Mouse (Mus musculus): ENCODE data around the gene Sbno2. TPM values are rescaled to one million over a fixed set of nuclear protein-coding genes. Genes with fewer than 3 reads are reported as not detected.
A peak's percentile ranks its signal among the peaks of the same experiment; 100 is the strongest.

Sbno2 gene
- polyA plus RNA-seq, 1 experiment from 2014 or later: 13.0 TPM

- WGBS: 76% methylated on average over 10 of the region's 10 CpGs
- Histone ChIP-seq H3K27ac (ENCODE audit: poor library complexity, severe bottlenecking) (peak within 1 kb of the TSS; percentile 59), H3K27me3 (replicated peaks) (peaks cover 29% of the 10 kb centered on the region), H3K4me2 (peak within 1 kb of the TSS; percentile 100), H3K9me3 (replicated peaks) (0 out of 2 replicates have a peak, but pooled peaks cover 4% of the 10 kb centered on the region), H3K36me3 (peaks cover 24% of the 10 kb centered on the region), H3K9ac (peak within 1 kb of the TSS; percentile 90), H3K4me1 (replicated peaks) (peaks cover 67% of the 10 kb centered on the region), H3K4me3 (peak within 1 kb of the TSS; percentile 79)
- ATAC-seq (ENCODE audit: insufficient number of reproducible peaks, low FRiP score): no peak
Measured at GRCm38 (mm10) chr10:80140666-80141035, 35.3 kb upstream of the Sbno2 start, which contains the start of gene Cbarp. Gene Cbarp (minus strand): TSS chr10:80140835.

GRCm38 (mm10) chr10:80139975-80140665 lies 34.7 kb upstream of the Sbno2 start:
- Histone ChIP-seq H3K4me3 (0 out of 2 replicates have a peak overlapping the region, but pooled peaks have one; percentile 79), H3K4me2 (peak overlapping the region; percentile 100)

GRCm38 (mm10) chr10:80139439-80139775 lies 34.0 kb upstream of the Sbno2 start:
- H3K27ac ChIP-seq (ENCODE audit: poor library complexity, severe bottlenecking): peak overlapping the region; percentile 46; the same call in 1 of the 2 replicates
- H3K4me1 ChIP-seq (replicated peaks): peaks cover 55% of the 10 kb centered on the region

More at GRCm38 (mm10) chr10:80139975-80140665, 34.7 kb upstream of the Sbno2 start:
- no peak overlapping the region for H3K9ac ChIP-seq
- peaks cover 34% of the 10 kb centered on the region for H3K27me3 ChIP-seq (replicated peaks)
- 71% methylated on average over 11 of the region's 11 CpGs for WGBS
- H3K36me3 ChIP-seq: peaks cover 18% of the 10 kb centered on the region
- 0 out of 2 replicates have a peak overlapping the region, but pooled peaks have one; percentile 3 for H3K27ac ChIP-seq (ENCODE audit: poor library complexity, severe bottlenecking)
- peaks cover 62% of the 10 kb centered on the region for H3K4me1 ChIP-seq (replicated peaks)
- no peak for ATAC-seq (ENCODE audit: insufficient number of reproducible peaks, low FRiP score)
- H3K9me3 ChIP-seq (replicated peaks): 0 out of 2 replicates have a peak, but pooled peaks cover 4% of the 10 kb centered on the region

GRCm38 (mm10) chr10:80138553-80139438 lies 33.4 kb upstream of the Sbno2 start, which contains the start of gene Atp5d:
Gene Atp5d (plus strand): TSS chr10:80138632.
- H3K27me3 ChIP-seq (replicated peaks): peaks cover 41% of the 10 kb centered on the region
- peaks cover 50% of the 10 kb centered on the region for H3K4me1 ChIP-seq (replicated peaks)
- peak within 1 kb of the TSS; percentile 46; the same call in 1 of the 2 replicates for H3K27ac ChIP-seq (ENCODE audit: poor library complexity, severe bottlenecking)

More at GRCm38 (mm10) chr10:80139439-80139775, 34.0 kb upstream of the Sbno2 start:
- peaks cover 41% of the 10 kb centered on the region for H3K27me3 ChIP-seq (replicated peaks)
- peaks cover 11% of the 10 kb centered on the region for H3K36me3 ChIP-seq
- H3K4me2 ChIP-seq: peak overlapping the region; percentile 100
- WGBS: 1% methylated on average over 10 of the region's 10 CpGs
- ATAC-seq (ENCODE audit: insufficient number of reproducible peaks, low FRiP score): no peak; the same call in 1 of the 2 replicates
- peak overlapping the region; percentile 90 for H3K9ac ChIP-seq
- 0 out of 2 replicates have a peak, but pooled peaks cover 4% of the 10 kb centered on the region for H3K9me3 ChIP-seq (replicated peaks)
- peak overlapping the region; percentile 79 for H3K4me3 ChIP-seq

GRCm38 (mm10) chr10:80137626-80138552 lies 32.5 kb upstream of the Sbno2 start:
- H3K27ac ChIP-seq (ENCODE audit: poor library complexity, severe bottlenecking): no peak overlapping the region
- H3K4me3 ChIP-seq: peak overlapping the region; percentile 79
- H3K27me3 ChIP-seq (replicated peaks): peaks cover 41% of the 10 kb centered on the region
- H3K9ac ChIP-seq: peak overlapping the region; percentile 90
- 5% methylated on average over 31 of the region's 33 CpGs for WGBS
- 0 out of 2 replicates have a peak, but pooled peaks cover 4% of the 10 kb centered on the region for H3K9me3 ChIP-seq (replicated peaks)
- H3K36me3 ChIP-seq: peaks cover 3% of the 10 kb centered on the region; the same call in 1 of the 2 replicates
- ATAC-seq (ENCODE audit: insufficient number of reproducible peaks, low FRiP score): no peak
- H3K4me2 ChIP-seq: peak overlapping the region; percentile 100
- H3K4me1 ChIP-seq (replicated peaks): peaks cover 51% of the 10 kb centered on the region

More at GRCm38 (mm10) chr10:80138553-80139438, 33.4 kb upstream of the Sbno2 start, which contains the start of gene Atp5d:
- H3K36me3 ChIP-seq: peaks cover 5% of the 10 kb centered on the region
- 0 out of 2 replicates have a peak, but pooled peaks cover 4% of the 10 kb centered on the region for H3K9me3 ChIP-seq (replicated peaks)
- peak within 1 kb of the TSS; percentile 79 for H3K4me3 ChIP-seq
- ATAC-seq (ENCODE audit: insufficient number of reproducible peaks, low FRiP score): peak; percentile 22
- H3K4me2 ChIP-seq: peak within 1 kb of the TSS; percentile 100
- under 1% methylated on average over 85 of the region's 94 CpGs for WGBS
- peak within 1 kb of the TSS; percentile 90 for H3K9ac ChIP-seq

- WGBS: 5% methylated on average over 29 of the region's 29 CpGs
Measured at GRCm38 (mm10) chr10:80136952-80137625, 31.7 kb upstream of the Sbno2 start.

GRCm38 (mm10) chr10:80136179-80136951 lies 31.0 kb upstream of the Sbno2 start:
- Histone ChIP-seq H3K9me3 (replicated peaks) (0 out of 2 replicates have a peak, but pooled peaks cover 4% of the 10 kb centered on the region), H3K9ac (peak overlapping the region; percentile 29; the same call in 1 of the 2 replicates), H3K27me3 (replicated peaks) (peaks cover 41% of the 10 kb centered on the region), H3K4me2 (peak overlapping the region; percentile 100), H3K36me3 (peaks cover 18% of the 10 kb centered on the region), H3K4me3 (peak overlapping the region; percentile 79), H3K4me1 (replicated peaks) (peaks cover 59% of the 10 kb centered on the region), H3K27ac (ENCODE audit: poor library complexity, severe bottlenecking) (no peak overlapping the region)
- 12% methylated on average over 43 of the region's 49 CpGs for WGBS
- ATAC-seq (ENCODE audit: insufficient number of reproducible peaks, low FRiP score): no peak

More at GRCm38 (mm10) chr10:80136952-80137625, 31.7 kb upstream of the Sbno2 start:
- Histone ChIP-seq H3K36me3 (peaks cover 11% of the 10 kb centered on the region), H3K27ac (ENCODE audit: poor library complexity, severe bottlenecking) (no peak overlapping the region), H3K27me3 (replicated peaks) (peaks cover 41% of the 10 kb centered on the region), H3K9me3 (replicated peaks) (0 out of 2 replicates have a peak, but pooled peaks cover 4% of the 10 kb centered on the region), H3K4me3 (peak overlapping the region; percentile 79), H3K4me1 (replicated peaks) (peaks cover 52% of the 10 kb centered on the region), H3K4me2 (peak overlapping the region; percentile 100), H3K9ac (peak overlapping the region; percentile 90)
- ATAC-seq (ENCODE audit: insufficient number of reproducible peaks, low FRiP score): no peak

GRCm38 (mm10) chr10:80135641-80136040 lies 30.3 kb upstream of the Sbno2 start:
- ATAC-seq (ENCODE audit: insufficient number of reproducible peaks, low FRiP score): no peak
- H3K9me3 ChIP-seq (replicated peaks): 0 out of 2 replicates have a peak, but pooled peaks cover 4% of the 10 kb centered on the region
- WGBS: 94% methylated on average over 1 of the region's 1 CpGs
- peaks cover 61% of the 10 kb centered on the region for H3K4me1 ChIP-seq (replicated peaks)
- no peak overlapping the region for H3K4me3 ChIP-seq
- H3K36me3 ChIP-seq: peaks cover 25% of the 10 kb centered on the region
- peaks cover 43% of the 10 kb centered on the region for H3K27me3 ChIP-seq (replicated peaks)
- no peak overlapping the region for H3K4me2 ChIP-seq
- H3K27ac ChIP-seq (ENCODE audit: poor library complexity, severe bottlenecking): no peak overlapping the region
- H3K9ac ChIP-seq: no peak overlapping the region

GRCm38 (mm10) chr10:80135161-80135560 lies 29.8 kb upstream of the Sbno2 start:
- ATAC-seq (ENCODE audit: insufficient number of reproducible peaks, low FRiP score): no peak
- Histone ChIP-seq H3K27me3 (replicated peaks) (peaks cover 43% of the 10 kb centered on the region), H3K9ac (no peak overlapping the region), H3K4me2 (no peak overlapping the region), H3K4me1 (replicated peaks) (peaks cover 60% of the 10 kb centered on the region), H3K36me3 (peaks cover 30% of the 10 kb centered on the region), H3K27ac (ENCODE audit: poor library complexity, severe bottlenecking) (no peak overlapping the region), H3K9me3 (replicated peaks) (0 out of 2 replicates have a peak, but pooled peaks cover 4% of the 10 kb centered on the region), H3K4me3 (no peak overlapping the region)
- 82% methylated on average over 10 of the region's 10 CpGs for WGBS
